Mouse (Mus musculus): Measurements from ENCODE around the gene Stum.

GRCm38 (mm10) chr1:180419059-180419458 lies 64.2 kb downstream of the Stum start:
- TF ChIP-seq GATA1 (IDR thresholded peaks at IDR 0.05; ENCODE audit: borderline replicate concordance, low read length) (no peak), CTCF (IDR thresholded peaks at IDR 0.05; ENCODE audit: low read depth, low read length) (no peak)
